Mouse (Mus musculus) urinary bladder, adult 2 months (tissue): ENCODE measurements at regions not wholly inside any gene's neighbourhood (a gene's known extent, or its start where the extent isn't known, plus 50 kb on each side); places are given as distances from the start of the nearest gene placed in this dataset.

ENCODE experiments used
- DNase-seq: peaks from one replicate; pipeline ENCODE4 v3.0.0; 2022; ENCODE audit warnings: low spot score

DNA sequence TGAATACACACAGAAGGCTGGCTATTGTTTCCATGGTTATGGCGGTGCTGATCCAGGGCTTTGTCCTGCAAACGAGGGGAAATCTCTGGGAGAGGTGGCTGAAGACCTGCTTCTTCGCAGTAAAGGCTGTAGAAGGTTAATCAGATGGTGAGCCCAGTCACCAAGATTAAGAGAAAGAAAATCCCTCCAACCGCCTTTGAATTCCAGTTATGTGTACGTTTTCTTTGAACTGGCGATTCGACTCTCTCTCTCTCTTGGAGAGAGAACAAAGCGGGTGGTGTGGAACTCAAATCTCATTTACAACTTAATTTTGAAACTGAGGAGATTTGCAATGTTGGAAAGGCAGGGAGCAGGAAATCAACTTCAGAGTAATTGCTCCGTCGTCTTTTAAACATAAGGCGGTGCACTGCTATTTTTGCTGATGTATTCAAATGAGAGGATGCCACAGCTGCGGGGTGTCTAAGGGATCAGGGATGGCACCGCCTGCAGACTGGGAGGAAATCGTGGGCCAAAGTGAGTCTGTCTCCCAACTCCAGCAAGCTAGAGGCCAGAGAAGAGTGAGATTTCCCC is 232.7 kb downstream of the Mycn start:
- DNase-seq: no peak

- DNase-seq: no peak
These were observed 235.3 kb downstream of the Mycn start for GRCm38 (mm10) chr12:12706326-12706920.

DNA sequence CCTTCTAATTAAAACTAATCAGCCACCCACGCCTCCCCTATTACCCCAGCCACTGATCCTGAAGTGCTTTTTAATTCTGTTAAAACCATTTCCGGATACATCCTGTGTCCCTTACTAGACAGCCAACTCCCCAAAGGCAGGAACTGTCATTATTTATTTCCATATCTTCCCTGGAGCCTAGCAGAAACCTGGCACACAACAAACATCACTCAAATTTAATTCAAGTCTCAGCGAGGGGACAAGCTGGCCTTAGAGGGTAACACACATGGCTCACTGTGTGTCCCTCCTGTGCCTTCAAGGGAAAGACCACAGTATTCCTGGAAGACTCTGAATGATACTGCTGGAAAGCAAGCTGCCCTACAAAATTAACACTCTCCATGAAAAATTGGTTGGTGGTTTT is 240.0 kb downstream of the Mycn start:
- DNase-seq: no peak

DNA sequence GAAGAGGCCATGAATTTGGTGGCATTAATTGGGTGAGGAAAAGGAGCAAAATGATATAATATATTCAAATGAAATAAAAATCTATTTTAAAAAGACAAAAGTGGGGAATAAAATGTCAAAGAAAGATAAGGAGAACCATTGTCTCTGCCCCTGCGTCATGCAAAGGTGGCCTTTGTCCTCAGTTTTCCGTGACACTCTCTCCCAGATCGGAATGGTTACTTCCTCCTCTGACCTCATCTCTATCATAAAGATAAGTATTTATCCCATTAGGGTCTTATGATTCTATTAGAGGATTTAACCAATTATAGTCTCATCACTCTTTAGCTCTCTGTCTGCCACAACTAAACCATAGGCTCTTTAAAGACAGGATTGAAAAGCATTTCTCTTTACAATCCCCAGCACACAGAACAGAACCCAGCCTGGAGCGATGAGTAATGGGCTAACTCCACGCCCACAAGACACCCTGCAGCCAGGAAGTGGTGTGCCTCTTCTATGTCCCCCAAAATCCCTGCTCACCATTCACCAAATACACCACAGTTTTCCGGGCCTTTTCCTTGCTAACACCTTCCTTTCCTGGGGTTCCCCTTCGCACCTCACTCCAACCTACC is 240.6 kb downstream of the Mycn start:
- no peak for DNase-seq

GRCm38 (mm10) chr12:12693838-12694777 is 247.6 kb downstream of the Mycn start:
- DNase-seq: no peak

GRCm38 (mm10) chr12:12687376-12687775 is 254.3 kb downstream of the Mycn start:
- no peak for DNase-seq

DNA sequence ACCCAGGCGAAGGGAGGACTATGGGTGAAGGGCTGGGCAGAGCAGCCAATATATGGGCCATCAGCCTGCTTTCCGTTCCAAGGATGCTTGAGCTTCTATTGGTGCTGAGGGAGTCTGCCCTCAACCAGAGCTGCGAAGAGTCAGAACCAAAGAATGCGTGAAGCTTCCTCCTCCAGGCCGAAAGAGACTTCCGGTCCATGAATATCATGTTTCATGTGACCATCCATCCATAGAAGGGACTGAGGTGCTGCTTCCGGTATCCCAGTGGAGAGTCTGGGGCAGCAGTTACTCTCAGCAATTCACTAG is 256.5 kb downstream of the Mycn start:
- DNase-seq: no peak

- DNase-seq: no peak
These were observed 257.1 kb downstream of the Mycn start for GRCm38 (mm10) chr12:12684481-12685216.

DNA sequence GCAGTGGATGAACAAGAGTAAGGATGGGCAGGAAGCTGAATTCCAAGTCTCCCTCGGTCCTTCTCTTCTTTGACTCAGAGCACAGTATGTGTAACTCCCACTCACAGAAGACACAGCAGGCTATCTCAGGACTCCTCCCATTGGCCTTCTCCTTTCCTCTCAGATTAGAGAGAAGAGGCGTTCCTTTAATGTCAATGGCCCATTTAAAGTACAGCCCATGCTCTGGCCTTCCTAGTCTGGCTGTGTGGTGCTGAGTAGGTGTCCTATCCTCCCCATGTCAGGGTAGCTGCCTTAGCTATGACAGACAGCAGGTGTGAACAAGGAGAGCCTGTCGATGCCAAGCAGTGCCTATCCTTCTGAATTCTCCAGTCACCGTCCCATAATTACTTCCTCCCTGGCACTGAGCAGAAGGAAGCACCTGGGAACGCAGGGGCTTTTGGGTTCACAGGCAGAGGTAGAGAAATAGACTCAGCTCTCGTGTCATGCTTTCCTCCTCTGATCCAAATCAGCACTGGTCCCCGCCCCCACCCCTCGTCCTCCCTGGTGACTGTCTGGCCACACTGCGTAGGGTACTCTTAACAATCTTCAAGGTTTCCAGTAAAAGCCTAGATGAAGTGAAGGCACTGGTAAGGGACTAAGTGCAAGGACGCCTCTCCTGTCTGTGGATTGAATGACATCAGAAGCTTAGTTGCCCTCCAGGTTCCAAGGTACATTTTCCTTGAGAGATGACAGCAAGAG is 257.8 kb downstream of the Mycn start:
- no peak for DNase-seq

- no peak for DNase-seq
These were observed 260.6 kb downstream of the Mycn start for GRCm38 (mm10) chr12:12681101-12681500.

DNA sequence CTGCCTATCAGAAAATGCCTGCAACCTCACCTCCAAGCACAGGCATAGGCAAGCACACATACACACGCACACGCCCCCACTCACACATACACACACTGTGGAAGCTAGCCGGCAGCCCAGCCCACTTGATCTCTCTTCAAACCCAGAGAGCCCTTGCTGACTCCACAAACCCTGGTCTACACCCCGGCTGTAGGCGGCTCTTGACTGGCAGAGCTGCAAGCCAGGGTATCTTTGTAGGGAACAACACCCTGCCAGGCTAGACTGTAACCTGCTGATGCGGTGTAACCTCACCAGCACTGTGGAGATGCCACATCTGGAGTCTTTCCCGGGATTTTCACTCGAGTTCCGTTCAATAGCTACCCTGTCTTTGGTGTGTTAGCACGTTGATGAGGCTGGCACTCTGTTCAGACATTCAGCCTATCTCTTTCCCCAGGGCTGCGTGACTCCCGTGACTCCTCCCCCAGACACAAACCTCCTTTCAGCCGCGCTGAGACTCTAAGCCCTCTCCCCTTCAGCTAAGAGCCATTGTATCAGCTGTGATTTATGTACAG is 261.3 kb downstream of the Mycn start:
- DNase-seq: no peak

DNA sequence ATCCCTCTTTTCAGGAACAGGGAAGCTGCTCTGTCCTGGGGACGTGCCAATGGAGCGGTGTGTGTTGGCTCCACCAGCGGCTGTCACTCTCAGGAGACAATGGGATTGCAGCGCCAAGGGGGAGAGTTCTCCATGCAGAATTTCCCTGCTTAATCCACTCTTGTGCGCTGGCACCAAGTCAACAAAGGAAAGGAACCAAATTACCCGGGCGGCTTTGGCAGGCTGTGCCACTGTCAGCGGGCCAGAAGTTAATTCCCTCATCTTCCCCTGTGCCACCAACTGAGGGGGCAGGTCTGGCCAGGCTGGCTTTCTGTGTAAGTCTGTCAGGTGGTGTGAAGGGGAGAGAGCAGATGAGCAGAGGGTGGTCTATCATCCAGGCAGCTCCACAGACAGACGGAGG is 265.0 kb downstream of the Mycn start:
- DNase-seq: no peak

- no peak for DNase-seq
These were observed 271.8 kb downstream of the Mycn start for GRCm38 (mm10) chr12:12669931-12670330.

DNA sequence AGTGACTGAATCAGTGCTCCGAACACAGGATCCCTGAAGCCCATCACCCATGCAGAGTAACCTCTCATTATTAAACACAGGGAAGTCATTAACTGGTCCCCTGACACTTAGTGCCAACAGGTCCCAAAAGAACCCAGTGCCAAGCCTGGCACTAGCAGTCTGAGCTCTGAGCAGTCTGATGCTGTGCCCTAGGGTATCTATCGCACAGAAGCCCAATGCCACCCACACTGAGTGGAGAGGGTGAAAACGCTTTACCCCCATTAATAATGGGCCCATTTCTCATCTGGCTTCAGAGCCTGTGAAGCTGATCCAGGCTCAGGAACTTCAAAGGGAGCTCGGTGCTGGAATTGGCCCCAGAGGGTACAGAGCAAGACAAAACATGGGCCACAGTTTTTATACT is 272.8 kb downstream of the Mycn start:
- DNase-seq: no peak

DNA sequence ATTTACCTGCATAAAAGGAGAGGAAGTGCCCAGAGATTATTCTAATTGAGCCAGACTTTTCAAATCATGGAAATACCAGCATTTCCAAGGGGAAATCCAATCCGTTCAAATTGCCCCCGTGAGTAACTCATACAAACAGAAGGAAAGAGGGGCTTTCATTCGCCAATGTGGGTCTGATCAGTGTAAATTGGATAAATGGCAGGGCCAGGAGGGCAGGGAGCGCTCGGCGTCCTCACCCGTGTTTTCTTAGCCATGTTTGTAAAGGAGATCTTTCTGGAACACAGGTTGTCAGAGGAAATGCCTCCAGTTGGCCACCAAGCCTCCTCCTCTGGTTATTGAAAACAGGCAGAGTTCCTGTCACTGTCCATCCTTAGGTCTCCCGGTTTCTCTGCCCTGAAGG is 286.1 kb downstream of the Mycn start:
- DNase-seq: no peak

DNA sequence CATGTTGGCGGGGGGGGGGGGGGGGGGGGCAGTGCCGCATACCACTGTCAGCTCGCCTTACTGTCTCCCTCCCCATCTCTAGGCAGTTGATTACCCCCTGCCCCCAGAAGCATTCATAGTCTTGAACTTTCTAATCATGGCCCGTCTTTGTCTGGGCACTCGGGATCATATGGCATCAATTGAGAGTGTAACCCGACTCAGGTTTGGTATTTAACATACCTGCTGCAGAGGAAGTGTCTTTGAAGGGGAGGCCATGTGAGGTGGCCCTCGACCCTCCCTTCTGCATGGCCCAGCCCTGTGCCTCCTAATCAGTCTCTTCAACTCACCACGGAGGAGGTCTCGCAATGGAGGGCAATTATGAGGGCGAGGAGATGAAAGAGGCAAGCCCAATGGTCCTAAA is 286.5 kb downstream of the Mycn start:
- no peak for DNase-seq

GRCm38 (mm10) chr12:12652361-12652760 is 289.4 kb downstream of the Mycn start:
- DNase-seq: no peak

DNA sequence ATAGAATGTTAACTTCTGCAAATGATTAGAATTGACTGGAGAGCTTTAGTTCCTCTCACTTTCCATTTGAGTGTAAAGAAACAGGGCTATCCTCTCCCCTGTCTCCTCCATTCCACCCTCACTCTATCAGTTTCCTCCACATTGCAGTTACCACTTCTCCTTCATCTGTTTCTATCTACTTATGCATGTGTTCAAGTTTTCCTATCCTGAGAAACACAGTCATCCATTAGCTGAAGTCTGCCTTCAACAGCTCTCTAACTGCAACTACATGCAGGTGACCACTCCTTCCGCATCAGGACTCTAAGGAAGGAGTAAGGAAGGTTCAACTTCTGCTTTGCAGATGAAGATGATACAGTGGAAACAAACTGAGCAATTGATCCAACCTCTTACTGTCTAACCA is 291.4 kb downstream of the Mycn start:
- no peak for DNase-seq

- no peak for DNase-seq
These were observed 294.2 kb downstream of the Mycn start for GRCm38 (mm10) chr12:12647467-12647866.

DNA sequence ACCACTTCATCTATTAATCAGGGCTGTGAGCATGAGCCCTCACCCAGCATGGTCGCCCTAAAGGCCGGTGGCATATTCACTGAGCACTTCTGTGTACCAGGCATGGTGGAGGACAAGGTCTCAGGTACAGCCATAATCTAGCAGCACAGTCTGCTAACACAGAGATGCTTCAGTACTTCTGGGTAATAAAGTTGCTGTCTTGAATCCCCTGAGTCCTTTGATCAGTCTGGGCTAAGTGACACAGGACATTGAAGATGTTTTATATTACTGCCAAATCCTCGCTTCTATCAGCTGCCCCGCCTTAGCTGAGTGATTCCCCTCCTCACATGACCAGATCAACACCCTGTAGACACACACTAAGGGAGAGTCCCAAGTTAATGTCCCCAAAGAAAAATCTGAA is 296.5 kb downstream of the Mycn start:
- no peak for DNase-seq
